Mouse (Mus musculus): ENCODE results near the gene Fndc9. TPM values are rescaled to one million over a fixed set of nuclear protein-coding genes. Genes with fewer than 3 reads are reported as not detected.

The Fndc9 gene
- polyA plus RNA-seq, 1 experiment from 2014 or later = 0.80 TPM

- H3K27ac ChIP-seq = no peak overlapping the region
- WGBS = 80% methylated on average over 9 of the region's 9 CpGs
- no peaks in the 10 kb centered on the region for H3K27me3 ChIP-seq (ENCODE audit: insufficient read depth, poor library complexity, severe bottlenecking)
- no peaks in the 10 kb centered on the region for H3K4me1 ChIP-seq (replicated peaks)
- H3K36me3 ChIP-seq = peaks cover 84% of the 10 kb centered on the region
- H3K9me3 ChIP-seq = no peaks in the 10 kb centered on the region
- no peak overlapping the region for H3K4me3 ChIP-seq
- DNase-seq (ENCODE audit: low spot score) = no peak
Measured at GRCm38 (mm10) chr11:46269391-46269790, 34.1 kb downstream of the Fndc9 start.

DNA sequence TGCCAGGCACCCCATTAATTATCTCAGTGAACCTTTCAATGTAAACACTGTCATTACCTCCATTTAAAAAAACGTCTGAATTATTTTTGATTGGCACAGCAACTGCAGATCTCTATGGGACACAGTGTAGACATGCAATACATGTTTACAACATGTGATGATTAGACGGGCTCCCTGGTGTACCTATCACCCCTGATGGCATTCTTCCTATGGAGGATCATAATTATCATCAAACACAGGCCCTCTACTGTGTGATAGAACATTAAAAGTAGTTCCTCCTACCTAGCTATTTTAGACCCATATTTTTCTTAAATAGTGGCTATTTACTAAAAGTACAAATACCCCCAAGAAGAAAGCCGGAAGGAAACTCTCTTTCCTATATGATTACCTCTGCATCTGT lies 34.6 kb downstream of the Fndc9 start:
- Histone ChIP-seq H3K36me3 (peaks cover 83% of the 10 kb centered on the region), H3K27me3 (ENCODE audit: insufficient read depth, poor library complexity, severe bottlenecking) (no peaks in the 10 kb centered on the region), H3K4me1 (replicated peaks) (no peaks in the 10 kb centered on the region), H3K9me3 (no peaks in the 10 kb centered on the region), H3K4me3 (no peak overlapping the region), H3K27ac (no peak overlapping the region)
- DNase-seq (ENCODE audit: low spot score) = no peak
- WGBS = 76% methylated on average over 3 of the region's 3 CpGs

DNA sequence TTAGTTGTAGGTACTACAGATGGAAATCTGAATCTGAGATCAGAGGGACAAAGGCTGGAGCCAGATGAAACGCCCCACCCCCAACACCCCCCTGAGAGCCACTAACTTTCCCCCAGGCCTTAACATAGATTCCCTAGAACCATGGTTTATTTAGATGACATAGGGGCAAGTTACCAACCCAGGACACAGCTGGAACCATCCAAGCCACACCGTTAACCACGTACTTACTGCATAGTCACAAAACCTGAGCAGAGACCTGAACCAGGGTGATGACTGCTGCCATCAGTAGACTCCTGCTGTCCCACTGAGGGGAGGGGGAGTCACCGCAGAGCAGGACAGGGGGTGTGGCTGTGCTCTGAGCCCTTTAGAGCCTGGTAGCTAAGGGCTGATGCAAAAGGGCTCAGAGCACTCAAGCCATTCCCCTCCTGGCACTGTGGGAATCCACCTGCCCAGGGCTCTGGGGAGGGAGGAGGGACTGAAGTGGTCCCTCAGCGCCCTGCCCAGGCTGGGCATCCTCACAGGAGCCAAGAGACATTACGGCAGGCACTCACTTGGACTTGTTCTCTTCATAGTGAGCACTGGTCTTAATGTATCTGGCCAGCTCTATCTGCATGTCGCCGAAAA lies 36.8 kb downstream of the Fndc9 start:
- Histone ChIP-seq H3K4me3 (no peak overlapping the region), H3K4me1 (replicated peaks) (no peaks in the 10 kb centered on the region), H3K27ac (no peak overlapping the region; the same call in 1 of the 2 replicates), H3K36me3 (peaks cover 79% of the 10 kb centered on the region), H3K9me3 (no peaks in the 10 kb centered on the region), H3K27me3 (ENCODE audit: insufficient read depth, poor library complexity, severe bottlenecking) (no peaks in the 10 kb centered on the region)
- no peak for DNase-seq (ENCODE audit: low spot score)
- WGBS = 68% methylated on average over 8 of the region's 8 CpGs

DNA sequence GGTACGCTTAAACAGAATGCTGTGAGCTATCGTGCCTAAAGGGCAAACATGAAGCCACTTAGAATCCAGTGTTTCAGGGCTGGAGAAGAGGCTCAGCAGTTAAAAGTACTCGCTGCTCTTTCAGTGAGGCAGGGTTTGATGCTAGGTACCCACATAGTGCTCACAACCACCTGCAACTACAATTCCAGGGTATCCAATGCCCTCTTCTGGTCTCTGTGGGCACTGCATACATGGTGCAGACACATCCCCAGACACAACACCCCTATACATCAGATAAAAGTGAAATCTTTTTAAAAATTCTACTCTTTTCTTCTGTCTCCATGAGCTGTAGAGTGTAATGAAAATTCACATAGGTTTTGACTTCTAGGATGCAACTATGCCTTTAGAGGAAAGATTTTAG lies 38.6 kb downstream of the Fndc9 start:
- H3K27ac ChIP-seq = no peak overlapping the region
- no peak for DNase-seq (ENCODE audit: low spot score)
- H3K36me3 ChIP-seq = peaks cover 84% of the 10 kb centered on the region
- WGBS = 91% methylated on average over 3 of the region's 3 CpGs
- H3K9me3 ChIP-seq = no peaks in the 10 kb centered on the region
- no peak overlapping the region for H3K4me3 ChIP-seq
- H3K4me1 ChIP-seq (replicated peaks) = no peaks in the 10 kb centered on the region
- no peaks in the 10 kb centered on the region for H3K27me3 ChIP-seq (ENCODE audit: insufficient read depth, poor library complexity, severe bottlenecking)

GRCm38 (mm10) chr11:46275302-46275701 lies 40.0 kb downstream of the Fndc9 start:
- 12% methylated on average over 6 of the region's 6 CpGs for WGBS
- H3K36me3 ChIP-seq = peaks cover 87% of the 10 kb centered on the region
- peak; percentile 78 for DNase-seq (ENCODE audit: low spot score)

GRCm38 (mm10) chr11:46276168-46276567 lies 40.8 kb downstream of the Fndc9 start:
- H3K4me3 ChIP-seq = no peak overlapping the region

More at GRCm38 (mm10) chr11:46275302-46275701, 40.0 kb downstream of the Fndc9 start:
- H3K4me3 ChIP-seq = no peak overlapping the region
- H3K27me3 ChIP-seq (ENCODE audit: insufficient read depth, poor library complexity, severe bottlenecking) = no peaks in the 10 kb centered on the region
- no peaks in the 10 kb centered on the region for H3K9me3 ChIP-seq
- H3K27ac ChIP-seq = no peak overlapping the region
- H3K4me1 ChIP-seq (replicated peaks) = no peaks in the 10 kb centered on the region

GRCm38 (mm10) chr11:46276778-46277177 lies 41.4 kb downstream of the Fndc9 start:
- H3K9me3 ChIP-seq = no peaks in the 10 kb centered on the region
- H3K27me3 ChIP-seq (ENCODE audit: insufficient read depth, poor library complexity, severe bottlenecking) = no peaks in the 10 kb centered on the region
- 41% methylated on average over 5 of the region's 5 CpGs for WGBS
- H3K4me3 ChIP-seq = no peak overlapping the region
- H3K27ac ChIP-seq = no peak overlapping the region
- H3K36me3 ChIP-seq = peaks cover 89% of the 10 kb centered on the region
- peak; percentile 29 for DNase-seq (ENCODE audit: low spot score)
- no peaks in the 10 kb centered on the region for H3K4me1 ChIP-seq (replicated peaks)

More at GRCm38 (mm10) chr11:46276168-46276567, 40.8 kb downstream of the Fndc9 start:
- Histone ChIP-seq H3K27ac (no peak overlapping the region), H3K9me3 (no peaks in the 10 kb centered on the region), H3K27me3 (ENCODE audit: insufficient read depth, poor library complexity, severe bottlenecking) (no peaks in the 10 kb centered on the region), H3K4me1 (replicated peaks) (no peaks in the 10 kb centered on the region), H3K36me3 (peaks cover 87% of the 10 kb centered on the region)
- 92% methylated on average over 8 of the region's 8 CpGs for WGBS
- no peak for DNase-seq (ENCODE audit: low spot score)

DNA sequence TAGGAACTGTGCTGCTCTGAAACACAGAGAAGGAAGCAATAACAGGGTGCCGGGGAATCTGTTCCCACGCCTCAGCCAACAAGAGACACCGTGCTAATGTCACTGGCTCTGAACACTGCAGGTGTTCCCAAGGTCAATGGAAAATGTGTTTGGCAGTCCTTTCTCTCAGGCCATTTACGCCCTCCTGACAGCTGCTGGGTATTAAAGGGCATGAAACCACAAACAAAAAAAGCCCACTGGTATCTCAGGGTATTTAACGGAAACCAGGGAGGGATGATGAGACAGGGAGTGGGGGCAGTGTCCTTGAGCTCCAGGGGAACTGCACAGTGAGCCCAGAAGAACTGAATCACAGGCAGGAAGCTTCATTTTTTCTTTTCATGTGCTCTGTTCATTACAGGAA lies 42.8 kb downstream of the Fndc9 start:
- H3K27me3 ChIP-seq (ENCODE audit: insufficient read depth, poor library complexity, severe bottlenecking) = no peaks in the 10 kb centered on the region
- 72% methylated on average over 5 of the region's 5 CpGs for WGBS

GRCm38 (mm10) chr11:46278709-46279108 lies 43.4 kb downstream of the Fndc9 start:
- no peak overlapping the region for H3K27ac ChIP-seq
- H3K9me3 ChIP-seq = no peaks in the 10 kb centered on the region
- H3K4me1 ChIP-seq (replicated peaks) = no peaks in the 10 kb centered on the region
- no peaks in the 10 kb centered on the region for H3K27me3 ChIP-seq (ENCODE audit: insufficient read depth, poor library complexity, severe bottlenecking)
- H3K36me3 ChIP-seq = peaks cover 91% of the 10 kb centered on the region
- no peak overlapping the region for H3K4me3 ChIP-seq
- 87% methylated on average over 12 of the region's 12 CpGs for WGBS
- no peak for DNase-seq (ENCODE audit: low spot score)

More for the DNA sequence above, 42.8 kb downstream of the Fndc9 start:
- no peak overlapping the region for H3K27ac ChIP-seq
- no peak overlapping the region for H3K4me3 ChIP-seq
- peaks cover 89% of the 10 kb centered on the region for H3K36me3 ChIP-seq
- no peak for DNase-seq (ENCODE audit: low spot score)
- no peaks in the 10 kb centered on the region for H3K4me1 ChIP-seq (replicated peaks)
- no peaks in the 10 kb centered on the region for H3K9me3 ChIP-seq

- H3K27me3 ChIP-seq (ENCODE audit: insufficient read depth, poor library complexity, severe bottlenecking) = no peaks in the 10 kb centered on the region; the same call in 1 of the 2 replicates
- DNase-seq (ENCODE audit: low spot score) = no peak
- H3K36me3 ChIP-seq = peaks cover 73% of the 10 kb centered on the region
- H3K4me1 ChIP-seq (replicated peaks) = no peaks in the 10 kb centered on the region
- no peaks in the 10 kb centered on the region for H3K9me3 ChIP-seq
- H3K27ac ChIP-seq = no peak overlapping the region
- 93% methylated on average over 5 of the region's 5 CpGs for WGBS
- H3K4me3 ChIP-seq = no peak overlapping the region
Measured at GRCm38 (mm10) chr11:46282612-46283011, 47.3 kb downstream of the Fndc9 start.

DNA sequence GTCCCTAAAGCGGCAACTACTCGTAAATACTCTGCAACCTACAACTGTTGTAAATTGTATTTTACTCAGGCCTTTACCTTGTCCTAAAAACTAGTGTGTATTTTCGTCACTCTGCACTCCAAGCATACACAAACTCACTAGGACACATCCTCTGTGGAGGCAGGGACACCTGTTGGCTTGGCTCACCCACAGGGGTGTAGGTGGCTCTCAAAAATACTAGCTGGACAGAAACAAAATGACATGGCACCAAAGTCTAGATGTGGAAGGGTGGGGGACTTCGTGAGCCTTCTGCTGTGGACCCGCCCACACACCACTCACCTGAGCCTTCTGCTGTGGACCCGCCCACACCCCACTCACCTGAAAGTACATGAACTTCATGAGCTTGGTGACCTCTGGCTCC lies 48.5 kb downstream of the Fndc9 start:
- no peak overlapping the region for H3K27ac ChIP-seq
- H3K27me3 ChIP-seq (ENCODE audit: insufficient read depth, poor library complexity, severe bottlenecking) = no peaks in the 10 kb centered on the region; the same call in 1 of the 2 replicates
- peaks cover 73% of the 10 kb centered on the region for H3K36me3 ChIP-seq
- H3K4me3 ChIP-seq = no peak overlapping the region
- 92% methylated on average over 6 of the region's 6 CpGs for WGBS
- no peak for DNase-seq (ENCODE audit: low spot score)
- H3K9me3 ChIP-seq = no peaks in the 10 kb centered on the region
- H3K4me1 ChIP-seq (replicated peaks) = no peaks in the 10 kb centered on the region

GRCm38 (mm10) chr11:46286803-46287202 lies 51.5 kb downstream of the Fndc9 start:
- Histone ChIP-seq H3K9me3 (no peaks in the 10 kb centered on the region), H3K4me1 (replicated peaks) (peaks cover 12% of the 10 kb centered on the region), H3K4me3 (no peak overlapping the region), H3K27ac (no peak overlapping the region), H3K36me3 (peaks cover 56% of the 10 kb centered on the region), H3K27me3 (ENCODE audit: insufficient read depth, poor library complexity, severe bottlenecking) (no peaks in the 10 kb centered on the region; the same call in 1 of the 2 replicates)
- no peak for DNase-seq (ENCODE audit: low spot score)
- 75% methylated on average over 6 of the region's 6 CpGs for WGBS

DNA sequence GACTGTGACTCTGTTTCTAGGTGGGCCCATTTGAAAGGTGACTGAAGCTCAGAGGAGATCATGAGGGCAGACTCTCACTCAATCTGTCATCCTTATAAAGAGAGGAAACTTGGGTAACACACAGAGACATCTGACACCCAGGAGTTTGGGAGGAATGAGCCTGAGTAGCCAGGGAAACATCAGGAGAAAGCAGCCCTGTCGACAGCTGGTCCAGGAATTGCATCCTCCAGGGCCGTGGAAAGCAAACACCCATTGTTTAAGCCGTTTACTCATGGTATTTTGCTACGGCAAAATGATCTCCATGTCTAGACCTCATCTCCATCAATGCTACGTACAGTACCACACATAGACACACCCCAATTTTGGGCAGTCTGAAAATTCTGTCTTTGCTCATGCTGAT lies 52.8 kb downstream of the Fndc9 start:
- Histone ChIP-seq H3K36me3 (peaks cover 43% of the 10 kb centered on the region), H3K27ac (no peak overlapping the region)
- 77% methylated on average over 5 of the region's 5 CpGs for WGBS

More for the DNA sequence above, 52.8 kb downstream of the Fndc9 start:
- H3K9me3 ChIP-seq = no peaks in the 10 kb centered on the region
- DNase-seq (ENCODE audit: low spot score) = no peak
- H3K27me3 ChIP-seq (ENCODE audit: insufficient read depth, poor library complexity, severe bottlenecking) = no peaks in the 10 kb centered on the region; the same call in 1 of the 2 replicates
- no peak overlapping the region for H3K4me3 ChIP-seq
- H3K4me1 ChIP-seq (replicated peaks) = peaks cover 12% of the 10 kb centered on the region

Measured in hindbrain, embryonic 10.5 days (tissue).